Mouse (Mus musculus): ENCODE results near the gene H2-M1. TPM values are rescaled to one million over a fixed set of nuclear protein-coding genes. Genes with fewer than 3 reads are reported as not detected.

Gene H2-M1
- not detected in 2 replicates for total RNA-seq (2014; rRNA removed; ENCODE audit: low replicate concordance)
- not detected in 2 replicates for polyA plus RNA-seq (2015; fragmentation: Nextera tagmentation; extraction: Ambion mirVana)

- no peak within 1 kb of the TSS for H3K9ac ChIP-seq (replicated peaks; ENCODE audit: low read depth, low read length)
- no peak for ATAC-seq (ENCODE audit: insufficient read depth, low read depth)
- 0 out of 2 replicates have a peak, but pooled peaks cover 3% of the 10 kb centered on the region for H3K9me3 ChIP-seq (replicated peaks; ENCODE audit: control insufficient read depth, low read length)
- no peak for TF ChIP-seq EP300 (IDR thresholded peaks at IDR 0.05; ENCODE audit: low read depth)
- no peak for TF ChIP-seq CTCF (IDR thresholded peaks at IDR 0.05; ENCODE audit: low read depth)
- H3K36me3 ChIP-seq (replicated peaks; ENCODE audit: control insufficient read depth, insufficient read depth, low read length), result no peaks in the 10 kb centered on the region
- H3K4me1 ChIP-seq (ENCODE audit: control insufficient read depth, insufficient read depth), result no peaks in the 10 kb centered on the region
- no peak within 1 kb of the TSS for H3K4me2 ChIP-seq (ENCODE audit: low read depth, low read length)
- H3K27me3 ChIP-seq (ENCODE audit: control insufficient read depth, insufficient read depth, low read length), result no peaks in the 10 kb centered on the region
- no peak for DNase-seq (ENCODE audit: low spot score)
- no peak within 1 kb of the TSS for H3K4me3 ChIP-seq (ENCODE audit: low read depth, low read length)
- H3K27ac ChIP-seq (ENCODE audit: low read depth), result no peak within 1 kb of the TSS
- 60% methylated on average over 3 of the region's 3 CpGs for whole genome bisulfite sequencing
Measured at GRCm38 (mm10) chr17:36672119-36672518, at the start of gene H2-M1. Gene H2-M1, minus strand, starts transcription at chr17:36672219.

GRCm38 (mm10) chr17:36697693-36698092 is 25.7 kb upstream of the H2-M1 start:
- Histone ChIP-seq H3K36me3 (replicated peaks; ENCODE audit: control insufficient read depth, insufficient read depth, low read length) (no peaks in the 10 kb centered on the region), H3K9me3 (replicated peaks; ENCODE audit: control insufficient read depth, low read length) (no peaks in the 10 kb centered on the region), H3K9ac (replicated peaks; ENCODE audit: low read depth, low read length) (no peak overlapping the region), H3K4me2 (ENCODE audit: low read depth, low read length) (no peak overlapping the region), H3K4me3 (ENCODE audit: low read depth, low read length) (no peak overlapping the region), H3K27me3 (ENCODE audit: control insufficient read depth, insufficient read depth, low read length) (no peaks in the 10 kb centered on the region), H3K4me1 (ENCODE audit: control insufficient read depth, insufficient read depth) (no peaks in the 10 kb centered on the region), H3K27ac (ENCODE audit: low read depth) (no peak overlapping the region)
- WGBS, result 52% methylated on average over 2 of the region's 2 CpGs
- no peak for ATAC-seq (ENCODE audit: insufficient read depth, low read depth)
- no peak for TF ChIP-seq CTCF (IDR thresholded peaks at IDR 0.05; ENCODE audit: low read depth)
- no peak for TF ChIP-seq EP300 (IDR thresholded peaks at IDR 0.05; ENCODE audit: low read depth)
- DNase-seq (ENCODE audit: low spot score), result no peak

GRCm38 (mm10) chr17:36642566-36642965 is 29.5 kb downstream of the H2-M1 start, which contains the start of gene H2-M9:
Gene H2-M9, minus strand, starts transcription at chr17:36642666.
- no peaks in the 10 kb centered on the region for H3K9me3 ChIP-seq (replicated peaks; ENCODE audit: control insufficient read depth, low read length)
- H3K4me1 ChIP-seq (ENCODE audit: control insufficient read depth, insufficient read depth), result no peaks in the 10 kb centered on the region
- TF ChIP-seq CTCF (IDR thresholded peaks at IDR 0.05; ENCODE audit: low read depth), result no peak
- no peak for TF ChIP-seq EP300 (IDR thresholded peaks at IDR 0.05; ENCODE audit: low read depth)
- no peak for ATAC-seq (ENCODE audit: insufficient read depth, low read depth)
- no peak within 1 kb of the TSS for H3K4me2 ChIP-seq (ENCODE audit: low read depth, low read length)
- H3K4me3 ChIP-seq (ENCODE audit: low read depth, low read length), result no peak within 1 kb of the TSS
- H3K27ac ChIP-seq (ENCODE audit: low read depth), result no peak within 1 kb of the TSS
- no peaks in the 10 kb centered on the region for H3K27me3 ChIP-seq (ENCODE audit: control insufficient read depth, insufficient read depth, low read length)
- H3K9ac ChIP-seq (replicated peaks; ENCODE audit: low read depth, low read length), result no peak within 1 kb of the TSS
- DNase-seq (ENCODE audit: low spot score), result no peak
- no peaks in the 10 kb centered on the region for H3K36me3 ChIP-seq (replicated peaks; ENCODE audit: control insufficient read depth, insufficient read depth, low read length)
- WGBS, result 88% methylated on average over 3 of the region's 3 CpGs

Other genes with a start within 250 kb of the H2-M1 start
- not detected in 2 replicates for gene H2-M10.4, start 209.9 kb downstream of the H2-M1 start, total RNA-seq (2014; rRNA removed; ENCODE audit: low replicate concordance)
- gene H2-M10.4, start 209.9 kb downstream of the H2-M1 start, polyA plus RNA-seq (2015; fragmentation: Nextera tagmentation; extraction: Ambion mirVana), result not detected in 2 replicates
- gene H2-M11, start 125.1 kb downstream of the H2-M1 start, total RNA-seq (2014; rRNA removed; ENCODE audit: low replicate concordance), result not detected in 2 replicates
- not detected in 2 replicates for gene H2-M11, start 125.1 kb downstream of the H2-M1 start, polyA plus RNA-seq (2015; fragmentation: Nextera tagmentation; extraction: Ambion mirVana)
- gene H2-M9, start 29.6 kb downstream of the H2-M1 start, total RNA-seq (2014; rRNA removed; ENCODE audit: low replicate concordance), result not detected in 2 replicates
- gene H2-M9, start 29.6 kb downstream of the H2-M1 start, polyA plus RNA-seq (2015; fragmentation: Nextera tagmentation; extraction: Ambion mirVana), result not detected in 2 replicates
- not detected in 2 replicates for gene H2-M10.5, start 100.7 kb upstream of the H2-M1 start, total RNA-seq (2014; rRNA removed; ENCODE audit: low replicate concordance)
- gene H2-M10.5, start 100.7 kb upstream of the H2-M1 start, polyA plus RNA-seq (2015; fragmentation: Nextera tagmentation; extraction: Ambion mirVana), result not detected in 2 replicates
- not detected in 2 replicates for gene H2-M10.6, start 140.0 kb upstream of the H2-M1 start, total RNA-seq (2014; rRNA removed; ENCODE audit: low replicate concordance)
- gene H2-M10.6, start 140.0 kb upstream of the H2-M1 start, polyA plus RNA-seq (2015; fragmentation: Nextera tagmentation; extraction: Ambion mirVana), result not detected in 2 replicates
- 11.4 and 13.8 TPM in 2 replicates for gene Trim26, start 164.9 kb upstream of the H2-M1 start, total RNA-seq (2014; rRNA removed; ENCODE audit: low replicate concordance)
- gene Trim26, start 164.9 kb upstream of the H2-M1 start, polyA plus RNA-seq (2015; fragmentation: Nextera tagmentation; extraction: Ambion mirVana), result 14.0 and 14.9 TPM in 2 replicates
- gene Trim15, start 195.0 kb upstream of the H2-M1 start, total RNA-seq (2014; rRNA removed; ENCODE audit: low replicate concordance), result not detected in 2 replicates
- not detected in 2 replicates for gene Trim15, start 195.0 kb upstream of the H2-M1 start, polyA plus RNA-seq (2015; fragmentation: Nextera tagmentation; extraction: Ambion mirVana)
- 0.15 TPM in 1 of 2 replicates, not detected in the other for gene Trim10, start 197.4 kb upstream of the H2-M1 start, total RNA-seq (2014; rRNA removed; ENCODE audit: low replicate concordance)
- 0.63 and 0.97 TPM in 2 replicates for gene Trim10, start 197.4 kb upstream of the H2-M1 start, polyA plus RNA-seq (2015; fragmentation: Nextera tagmentation; extraction: Ambion mirVana)
- not detected in 2 replicates for gene Trim40, start 217.9 kb upstream of the H2-M1 start, total RNA-seq (2014; rRNA removed; ENCODE audit: low replicate concordance)
- gene Trim40, start 217.9 kb upstream of the H2-M1 start, polyA plus RNA-seq (2015; fragmentation: Nextera tagmentation; extraction: Ambion mirVana), result not detected in 2 replicates
- gene Trim31, start 225.9 kb upstream of the H2-M1 start, total RNA-seq (2014; rRNA removed; ENCODE audit: low replicate concordance), result not detected in 2 replicates
- not detected in 2 replicates for gene Trim31, start 225.9 kb upstream of the H2-M1 start, polyA plus RNA-seq (2015; fragmentation: Nextera tagmentation; extraction: Ambion mirVana)

Data from heart, postnatal 0 days (tissue).